Mouse (Mus musculus) cerebellum, adult 2 months (tissue): ENCODE data around the gene Pla2g2e.

Experiments used
- CTCF ChIP-seq: fragments of 200-500 bp; IDR thresholded peaks from 2 replicates; pipeline ENCODE4 v1.5.1; 2011; ENCODE audit warnings: low read depth, mild to moderate bottlenecking, control low read depth, low read length, moderate library complexity, borderline replicate concordance; ENCODE audit not compliant: insufficient read depth
- POLR2A ChIP-seq: fragments of 200-500 bp; IDR thresholded peaks from 2 replicates; pipeline ENCODE4 v1.6.1; 2011; ENCODE audit warnings: low read length, control low read depth, borderline replicate concordance; ENCODE audit not compliant: insufficient read depth

DNA sequence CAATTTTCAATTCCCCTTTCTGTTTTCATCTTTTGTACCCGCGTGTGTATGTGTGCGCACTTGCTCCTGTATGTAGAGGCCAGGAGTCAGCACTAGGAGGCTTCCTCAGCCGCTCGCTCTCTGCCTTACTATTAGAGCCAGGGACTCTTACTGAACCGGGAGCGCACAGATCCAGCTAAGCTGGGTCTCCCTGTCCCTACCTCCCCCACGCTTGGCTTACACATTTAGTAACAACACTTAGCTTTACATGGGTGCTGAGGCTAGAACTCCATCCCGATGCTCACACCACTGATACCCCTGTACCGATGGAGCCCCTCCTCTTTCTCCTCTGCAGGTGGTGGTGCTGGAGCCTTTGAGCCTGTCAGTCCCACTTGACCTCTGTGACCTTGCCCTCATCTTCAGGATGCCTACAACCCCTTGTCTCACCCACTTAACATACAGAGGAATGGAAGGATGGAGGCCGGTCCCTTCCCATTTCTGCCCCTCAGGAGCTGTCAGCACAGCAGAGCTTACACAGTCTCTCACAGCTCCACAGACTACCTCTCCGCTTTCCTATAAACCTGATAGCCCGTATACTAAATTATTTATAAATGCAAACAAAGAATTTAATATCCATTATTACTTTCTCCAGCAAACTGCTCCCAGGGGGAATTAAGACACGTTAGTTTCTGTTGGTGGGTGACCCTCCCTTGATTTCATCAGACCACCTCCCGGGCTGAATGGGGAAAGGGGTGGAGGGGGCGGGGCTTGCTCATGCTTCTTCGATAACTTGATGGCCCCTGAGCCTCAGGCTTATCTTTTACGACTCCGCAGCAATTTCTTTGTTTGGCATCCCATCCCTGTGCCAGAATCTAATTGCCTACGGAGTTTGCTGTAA lies 43.8 kb downstream of the Pla2g2e start:
- TF ChIP-seq POLR2A: no peak
- TF ChIP-seq CTCF: no peak
